8 mouse cellular contexts compared by ENCODE assay signal in genomic region chr5:102213145-102213544, GRCm38 (mm10).
DNase-seq lines count a peak whose midpoint lies in the region; ATAC-seq and TF ChIP-seq lines count a peak whose summit lies in the region.

No protein-coding gene starts in this region.

- no peak overlapping the region for H3K27ac ChIP-seq in hindbrain, postnatal 0 days
- H3K27ac ChIP-seq in hindbrain, embryonic 16.5 days (ENCODE audit: low read depth, low read length): no peak overlapping the region
- no peak overlapping the region for H3K27ac ChIP-seq in gastrocnemius, adult 2 months
- no peak overlapping the region for H3K27ac ChIP-seq in left cerebral cortex, adult 2 months
- H3K27ac ChIP-seq in forebrain, embryonic 13.5 days: no peak overlapping the region

- intact Hi-C loops in gastrocnemius, adult 2 months (cut with DNase I): no loop called here
- intact Hi-C loops in left cerebral cortex, adult 2 months (cut with DNase I): loop anchor here (2.0 kb wide), 1 partner anchor 658 kb away; no protein-coding TSS in a partner anchor

- TF ChIP-seq CTCF in hindbrain, postnatal 0 days (IDR thresholded peaks at IDR 0.05; ENCODE audit: low read depth): peak; percentile 54
- peak; percentile 91 for TF ChIP-seq CTCF in E14TG2a.4 (conservative IDR thresholded peaks at IDR 0.05; ENCODE audit: low read length)
- TF ChIP-seq CTCF in gastrocnemius, adult 2 months (IDR thresholded peaks at IDR 0.05): peak; percentile 63
- peak; percentile 61 for TF ChIP-seq CTCF in left cerebral cortex, adult 2 months (IDR thresholded peaks at IDR 0.05)

- no peak overlapping the region for H3K4me2 ChIP-seq in hindbrain, postnatal 0 days (ENCODE audit: low read depth, low read length)
- no peak overlapping the region for H3K4me2 ChIP-seq in hindbrain, embryonic 16.5 days (ENCODE audit: low read length)
- no peak overlapping the region for H3K4me2 ChIP-seq in forebrain, embryonic 13.5 days

- 64% methylated on average over 6 of the region's 6 CpGs for WGBS in hindbrain, postnatal 0 days
- 65% methylated on average over 6 of the region's 6 CpGs for whole genome bisulfite sequencing in hindbrain, embryonic 16.5 days
- 64% methylated on average over 6 of the region's 6 CpGs for WGBS in forebrain, embryonic 13.5 days

- peak; percentile 37 for DNase-seq in hindbrain, postnatal 0 days (ENCODE audit: low spot score)
- peak; percentile 69 for DNase-seq in adrenal gland, postnatal 14 days
- peak; percentile 54 for DNase-seq in gastrocnemius, adult 2 months
- peak in 1 of 2 experiments; percentile 33 for DNase-seq in left cerebral cortex, adult 2 months (ENCODE audit: extremely low spot score in 1 of 2, low spot score in 2 of 2)
- DNase-seq in thymus, postnatal 0 days (ENCODE audit: low spot score): peak; percentile 10

- H3K4me1 ChIP-seq in hindbrain, postnatal 0 days (ENCODE audit: insufficient read depth, low read length): no peaks in the 10 kb centered on the region
- no peaks in the 10 kb centered on the region for H3K4me1 ChIP-seq in hindbrain, embryonic 16.5 days (ENCODE audit: control insufficient read depth, insufficient read depth, low read depth, low read length)
- H3K4me1 ChIP-seq in E14TG2a.4 (replicated peaks; ENCODE audit: low read depth, low read length): peaks cover 6% of the 10 kb centered on the region; the same call in 1 of the 2 replicates
- no peaks in the 10 kb centered on the region for H3K4me1 ChIP-seq in forebrain, embryonic 13.5 days

- H3K4me3 ChIP-seq in hindbrain, postnatal 0 days (ENCODE audit: low read length): no peak overlapping the region
- H3K4me3 ChIP-seq in hindbrain, embryonic 16.5 days (ENCODE audit: low read length): no peak overlapping the region
- H3K4me3 ChIP-seq in E14TG2a.4 (replicated peaks; ENCODE audit: low read length): no peak overlapping the region
- no peak overlapping the region for H3K4me3 ChIP-seq in gastrocnemius, adult 2 months
- H3K4me3 ChIP-seq in left cerebral cortex, adult 2 months: no peak overlapping the region
- H3K4me3 ChIP-seq in forebrain, embryonic 13.5 days: no peak overlapping the region

- no peak for ATAC-seq in hindbrain, postnatal 0 days
- no peak for ATAC-seq in hindbrain, embryonic 16.5 days
- ATAC-seq in forebrain, embryonic 13.5 days: no peak

- H3K27me3 ChIP-seq in hindbrain, postnatal 0 days (ENCODE audit: insufficient read depth, low read length): no peaks in the 10 kb centered on the region
- no peaks in the 10 kb centered on the region for H3K27me3 ChIP-seq in hindbrain, embryonic 16.5 days (replicated peaks; ENCODE audit: control insufficient read depth, insufficient read depth, low read length)
- peaks cover 7% of the 10 kb centered on the region; the same call in 1 of the 2 replicates for H3K27me3 ChIP-seq in E14TG2a.4 (ENCODE audit: insufficient read depth, low read length)
- H3K27me3 ChIP-seq in forebrain, embryonic 13.5 days: no peaks in the 10 kb centered on the region

- H3K9me3 ChIP-seq in hindbrain, postnatal 0 days (ENCODE audit: low read length): no peaks in the 10 kb centered on the region
- 0 out of 2 replicates have a peak, but pooled peaks cover 2% of the 10 kb centered on the region for H3K9me3 ChIP-seq in hindbrain, embryonic 16.5 days (ENCODE audit: control insufficient read depth, low read length)
- no peaks in the 10 kb centered on the region for H3K9me3 ChIP-seq in E14TG2a.4 (ENCODE audit: low read length)
- no peaks in the 10 kb centered on the region for H3K9me3 ChIP-seq in forebrain, embryonic 13.5 days (replicated peaks)

- no peak overlapping the region for H3K9ac ChIP-seq in hindbrain, postnatal 0 days (replicated peaks; ENCODE audit: low read length)
- H3K9ac ChIP-seq in hindbrain, embryonic 16.5 days (ENCODE audit: low read depth, low read length): no peak overlapping the region
- H3K9ac ChIP-seq in forebrain, embryonic 13.5 days: no peak overlapping the region

- H3K36me3 ChIP-seq in hindbrain, postnatal 0 days (ENCODE audit: insufficient read depth, low read length): no peaks in the 10 kb centered on the region
- H3K36me3 ChIP-seq in hindbrain, embryonic 16.5 days (ENCODE audit: control insufficient read depth, insufficient read depth, low read length): no peaks in the 10 kb centered on the region
- no peaks in the 10 kb centered on the region for H3K36me3 ChIP-seq in E14TG2a.4 (ENCODE audit: insufficient read depth, low read length)
- no peaks in the 10 kb centered on the region for H3K36me3 ChIP-seq in forebrain, embryonic 13.5 days (ENCODE audit: poor library complexity, severe bottlenecking)
